Mouse (Mus musculus) left cerebral cortex, postnatal 14 days (tissue): ENCODE measurements around the gene Mfsd4b1. TPM values are rescaled to one million over a fixed set of nuclear protein-coding genes. Genes with fewer than 3 reads are reported as not detected.
"Not testable (repeated sequence)": the region's sequence is repeated elsewhere in the genome, so short reads cannot be mapped to it uniquely, and the experiment has no call there.

Experiments used
- DNase-seq, 2 experiments: peaks; one replicate each; pipeline ENCODE4 v3.0.0; 2021 to 2022; ENCODE audit warnings: low spot score in 2 of 2, mixed read lengths in 1 of 2
- intact Hi-C: fragments of 180-260 bp; cut with DNase I; formaldehyde crosslinking; loops from one replicate; pipeline ENCODE4 v1.15.1; 2025
- total RNA-seq, 2 experiments: library from RNA; stranded (reverse); gene quantifications; 2 replicates each; pipeline ENCODE4 v1.2.3; 2021

The Mfsd4b1 gene
- total RNA-seq, 2 experiments from 2014 or later: 0.80 TPM; not detected in 1

- DNase-seq: peak; percentile 71 to 77
These were observed 11.9 kb upstream of the Mfsd4b1 start for GRCm38 (mm10) chr10:40036686-40037560.

GRCm38 (mm10) chr10:40034956-40035355 lies 9.9 kb upstream of the Mfsd4b1 start:
- intact Hi-C loops: no loop called here
- no peak for DNase-seq

More at GRCm38 (mm10) chr10:40036686-40037560, 11.9 kb upstream of the Mfsd4b1 start:
- intact Hi-C loops: no loop called here

- no peak for DNase-seq
- intact Hi-C loops: no loop called here
These were observed 7.8 kb upstream of the Mfsd4b1 start for GRCm38 (mm10) chr10:40032897-40033296.

- DNase-seq: no peak
- intact Hi-C loops: no loop called here
These were observed 5.6 kb upstream of the Mfsd4b1 start for GRCm38 (mm10) chr10:40030716-40031115.

GRCm38 (mm10) chr10:40029610-40030009 lies 4.5 kb upstream of the Mfsd4b1 start:
- intact Hi-C loops: loop anchor here (5.0 kb wide), 1 partner anchor 72 kb away; no protein-coding TSS in a partner anchor
- DNase-seq: no peak

GRCm38 (mm10) chr10:40028091-40028490 lies 3.0 kb upstream of the Mfsd4b1 start:
- no peak for DNase-seq
- intact Hi-C loops: loop anchor here (5.0 kb wide), 1 partner anchor 71 kb away; no protein-coding TSS in a partner anchor

- no peak for DNase-seq
- intact Hi-C loops: loop anchor here (5.0 kb wide), 1 partner anchor 69 kb away; no protein-coding TSS in a partner anchor
These were observed 1.5 kb upstream of the Mfsd4b1 start for GRCm38 (mm10) chr10:40026546-40026945.

- intact Hi-C loops: loop anchor here (5.0 kb wide), 1 partner anchor 68 kb away; no protein-coding TSS in a partner anchor
- no peak for DNase-seq
These were observed 492 bp upstream of the Mfsd4b1 start for GRCm38 (mm10) chr10:40025560-40025959.

- no peak for DNase-seq
- intact Hi-C loops: no loop called here
These were observed 4.7 kb downstream of the Mfsd4b1 start for GRCm38 (mm10) chr10:40020401-40020800.

- no peak for DNase-seq
- intact Hi-C loops: no loop called here
These were observed 5.6 kb downstream of the Mfsd4b1 start for GRCm38 (mm10) chr10:40019492-40019891.

GRCm38 (mm10) chr10:40018261-40018860 lies 6.7 kb downstream of the Mfsd4b1 start:
- DNase-seq: no peak
- intact Hi-C loops: no loop called here

- intact Hi-C loops: no loop called here
These were observed 15.5 kb downstream of the Mfsd4b1 start for GRCm38 (mm10) chr10:40009591-40009990.

GRCm38 (mm10) chr10:40008847-40009246 lies 16.2 kb downstream of the Mfsd4b1 start:
- intact Hi-C loops, DNase-seq: not testable (repeated sequence)

More at GRCm38 (mm10) chr10:40009591-40009990, 15.5 kb downstream of the Mfsd4b1 start:
- DNase-seq: no peak

GRCm38 (mm10) chr10:40007953-40008352 lies 17.1 kb downstream of the Mfsd4b1 start:
- intact Hi-C loops: no loop called here
- DNase-seq: no peak

GRCm38 (mm10) chr10:40006963-40007362 lies 18.1 kb downstream of the Mfsd4b1 start:
- intact Hi-C loops: no loop called here
- DNase-seq: no peak

- DNase-seq: no peak
- intact Hi-C loops: no loop called here
These were observed 24.3 kb downstream of the Mfsd4b1 start for GRCm38 (mm10) chr10:40000746-40001145.

GRCm38 (mm10) chr10:39991155-39991554 lies 33.9 kb downstream of the Mfsd4b1 start:
- DNase-seq: no peak
- intact Hi-C loops: no loop called here

- no peak for DNase-seq
- intact Hi-C loops: no loop called here
These were observed 38.6 kb downstream of the Mfsd4b1 start, which contains the start of gene Mfsd4b5 for GRCm38 (mm10) chr10:39986466-39986865. Gene Mfsd4b5 (minus strand): TSS chr10:39986646.

GRCm38 (mm10) chr10:39982604-39983003 lies 42.5 kb downstream of the Mfsd4b1 start:
- DNase-seq: no peak
- intact Hi-C loops: no loop called here

- intact Hi-C loops: no loop called here
- DNase-seq: no peak
These were observed 46.8 kb downstream of the Mfsd4b1 start for GRCm38 (mm10) chr10:39978231-39978630.
